Mouse (Mus musculus): Measurements from ENCODE around the gene Amotl1.
"Not testable (repeated sequence)": the region's sequence is repeated elsewhere in the genome, so short reads cannot be mapped to it uniquely, and the experiment has no call there.

Gene Amotl1

DNA sequence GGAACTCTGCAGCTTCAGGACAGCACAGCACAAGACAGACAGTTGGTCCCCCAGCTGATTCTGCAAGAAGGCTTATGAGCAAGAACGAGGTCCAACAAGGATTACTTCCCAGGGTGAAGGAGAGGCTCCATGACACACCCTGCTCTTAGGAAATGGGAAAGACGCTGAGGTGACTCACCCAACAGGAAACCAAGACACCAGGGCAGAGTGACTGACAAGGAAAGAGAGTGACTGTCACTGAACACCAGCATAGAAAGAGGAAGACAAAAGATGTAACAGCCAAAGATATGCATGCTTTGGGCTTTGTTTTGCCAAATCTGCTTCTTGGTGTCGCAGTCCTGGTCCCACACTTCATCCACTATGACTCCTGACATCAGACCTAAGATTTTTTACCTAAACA lies 40.5 kb downstream of the Amotl1 start:
- no peak for DNase-seq (ENCODE audit: low spot score)

DNA sequence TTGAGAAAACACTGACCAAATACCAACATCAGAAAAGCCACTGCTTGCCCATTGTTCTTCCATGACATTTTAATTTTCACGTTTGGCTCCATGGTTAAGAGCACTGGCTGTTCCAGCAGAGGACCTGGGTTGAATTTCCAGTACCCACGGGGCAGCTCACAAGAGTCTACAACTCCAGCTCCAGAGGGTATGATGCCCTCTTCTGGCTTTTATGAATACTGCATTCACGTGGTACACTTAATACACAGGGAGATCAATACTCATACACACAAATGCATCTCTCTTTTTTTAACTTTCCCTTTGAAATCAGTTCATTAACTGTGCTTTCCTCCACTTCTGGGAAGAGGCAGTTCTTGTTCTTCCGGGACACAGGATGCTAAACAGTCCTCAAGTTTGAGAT lies 41.4 kb downstream of the Amotl1 start:
- DNase-seq (ENCODE audit: low spot score) = no peak

GRCm38 (mm10) chr9:14599799-14600198 lies 45.1 kb downstream of the Amotl1 start:
- no peak for DNase-seq (ENCODE audit: low spot score)

DNA sequence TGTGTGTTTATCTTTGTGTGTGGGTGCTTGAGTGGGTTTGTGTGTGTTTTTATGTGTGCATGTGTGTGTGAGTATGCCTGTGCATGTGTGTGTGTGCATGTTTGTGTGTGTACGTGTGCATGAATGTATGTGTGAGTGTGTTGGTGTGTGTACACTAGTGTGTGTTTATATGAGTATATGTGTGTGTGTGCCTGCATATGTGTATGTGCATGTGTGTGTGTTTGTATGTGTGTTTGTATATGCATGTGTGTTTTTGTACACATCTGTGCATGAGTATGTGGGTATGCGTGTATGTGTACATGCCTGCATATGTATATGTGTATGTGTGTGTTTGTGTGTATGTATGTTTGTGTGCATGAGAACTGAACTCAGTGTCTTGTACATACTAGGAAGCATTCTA lies 46.7 kb downstream of the Amotl1 start:
- no peak for DNase-seq (ENCODE audit: low spot score)

GRCm38 (mm10) chr9:14597429-14597828 lies 47.4 kb downstream of the Amotl1 start:
- no peak for DNase-seq (ENCODE audit: low spot score)

GRCm38 (mm10) chr9:14596858-14597257 lies 48.0 kb downstream of the Amotl1 start:
- no peak for DNase-seq (ENCODE audit: low spot score)

DNA sequence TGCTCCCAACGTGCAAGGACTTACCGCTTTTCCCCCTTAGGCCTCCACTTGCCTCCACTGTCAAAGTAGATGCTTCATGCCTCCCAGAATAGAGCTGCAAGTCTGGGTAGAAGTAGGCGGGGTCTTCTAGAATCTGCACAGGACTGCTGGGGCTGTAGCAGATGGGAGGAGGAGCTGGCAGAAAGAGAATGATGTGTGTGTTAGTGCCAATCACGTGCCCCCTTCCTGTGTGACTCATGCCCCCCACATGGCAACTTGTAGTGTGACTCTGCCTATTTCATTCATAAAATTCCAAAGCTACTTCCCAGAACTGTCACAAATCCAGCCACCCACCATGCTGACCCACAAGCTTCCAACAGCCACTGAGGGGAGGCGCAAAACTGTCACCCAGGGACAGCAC lies 48.4 kb downstream of the Amotl1 start:
- DNase-seq (ENCODE audit: low spot score) = no peak

- DNase-seq (ENCODE audit: low spot score) = no peak
Observed at GRCm38 (mm10) chr9:14595893-14596292, 49.0 kb downstream of the Amotl1 start.

DNA sequence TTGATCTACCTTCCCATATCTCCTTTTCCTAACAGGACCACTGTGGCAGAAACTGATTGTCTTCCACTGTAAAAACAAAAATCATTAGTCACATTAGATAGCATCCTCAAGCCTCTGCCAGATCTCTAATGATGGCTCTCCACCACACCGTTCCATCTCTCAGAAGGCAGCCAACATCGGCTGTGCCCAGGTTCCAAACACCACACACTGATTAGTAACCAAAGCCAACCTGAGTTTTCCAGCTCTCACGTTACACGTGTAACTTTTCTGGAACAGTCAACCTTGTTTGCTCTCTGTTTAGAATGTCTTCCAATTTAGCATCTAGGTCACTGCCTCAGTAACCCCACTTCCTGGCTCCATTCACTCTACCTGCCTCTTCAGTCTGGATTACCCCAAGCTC lies 51.0 kb downstream of the Amotl1 start:
- DNase-seq (ENCODE audit: low spot score) = no peak

- no peak for DNase-seq (ENCODE audit: low spot score)
Observed at GRCm38 (mm10) chr9:14590666-14591065, 54.2 kb downstream of the Amotl1 start.

- no peak for DNase-seq (ENCODE audit: low spot score)
Observed at GRCm38 (mm10) chr9:14588690-14589089, 56.2 kb downstream of the Amotl1 start.

GRCm38 (mm10) chr9:14585702-14586101 lies 59.2 kb downstream of the Amotl1 start:
- DNase-seq (ENCODE audit: low spot score) = no peak

GRCm38 (mm10) chr9:14578960-14579359 lies 65.9 kb downstream of the Amotl1 start:
- no peak for DNase-seq (ENCODE audit: low spot score)

DNA sequence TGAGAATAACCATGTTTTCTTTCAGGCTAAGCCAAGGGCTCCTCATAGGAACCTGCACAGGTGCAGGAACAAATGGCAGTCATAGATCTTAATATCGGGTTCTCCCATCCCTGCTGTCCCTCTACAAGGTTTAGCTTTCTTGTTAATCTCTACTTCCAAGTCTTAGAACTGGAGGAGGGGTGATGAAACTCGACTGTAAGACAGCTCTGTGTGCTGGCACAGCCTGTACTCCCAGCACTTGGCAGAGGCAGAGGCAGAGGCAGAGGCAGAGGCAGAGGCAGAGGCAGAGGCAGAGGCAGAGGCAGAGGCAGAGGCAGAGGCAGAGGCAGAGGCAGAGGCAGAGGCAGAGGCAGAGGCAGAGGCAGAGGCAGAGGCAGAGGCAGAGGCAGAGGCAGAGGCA lies 68.5 kb downstream of the Amotl1 start:
- DNase-seq (ENCODE audit: low spot score) = not testable (repeated sequence)

DNA sequence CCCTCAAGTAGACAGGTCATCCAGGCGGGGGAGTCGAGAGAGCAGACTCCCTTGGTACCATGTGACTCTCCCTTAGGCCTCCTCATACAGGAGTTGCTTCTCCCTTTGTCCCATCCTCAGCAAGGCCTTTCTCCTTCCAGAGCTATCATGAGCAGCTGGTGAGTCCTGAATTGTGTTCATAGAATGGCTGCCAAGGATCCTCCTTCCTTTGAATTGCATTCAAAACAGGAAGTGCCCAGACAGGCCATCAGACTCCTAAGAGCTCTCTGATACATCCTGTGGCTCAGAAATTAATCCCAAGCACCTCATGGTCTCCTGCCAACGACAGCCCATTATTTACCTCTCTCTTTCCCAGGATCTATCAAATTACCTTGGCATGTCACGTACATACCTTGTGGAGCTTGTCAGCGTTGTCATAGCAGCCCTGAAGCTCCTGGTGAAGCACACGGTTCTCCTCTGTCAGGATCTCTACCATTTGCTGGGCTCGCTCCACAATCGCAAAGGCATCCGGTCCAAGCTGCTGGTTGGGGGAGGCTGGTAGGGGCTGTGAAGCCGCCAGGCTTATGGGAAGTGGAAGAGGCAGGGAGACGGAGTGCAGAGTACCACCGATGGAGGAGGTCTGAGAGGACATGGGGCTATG lies 70.0 kb downstream of the Amotl1 start:
- DNase-seq (ENCODE audit: low spot score) = no peak

DNA sequence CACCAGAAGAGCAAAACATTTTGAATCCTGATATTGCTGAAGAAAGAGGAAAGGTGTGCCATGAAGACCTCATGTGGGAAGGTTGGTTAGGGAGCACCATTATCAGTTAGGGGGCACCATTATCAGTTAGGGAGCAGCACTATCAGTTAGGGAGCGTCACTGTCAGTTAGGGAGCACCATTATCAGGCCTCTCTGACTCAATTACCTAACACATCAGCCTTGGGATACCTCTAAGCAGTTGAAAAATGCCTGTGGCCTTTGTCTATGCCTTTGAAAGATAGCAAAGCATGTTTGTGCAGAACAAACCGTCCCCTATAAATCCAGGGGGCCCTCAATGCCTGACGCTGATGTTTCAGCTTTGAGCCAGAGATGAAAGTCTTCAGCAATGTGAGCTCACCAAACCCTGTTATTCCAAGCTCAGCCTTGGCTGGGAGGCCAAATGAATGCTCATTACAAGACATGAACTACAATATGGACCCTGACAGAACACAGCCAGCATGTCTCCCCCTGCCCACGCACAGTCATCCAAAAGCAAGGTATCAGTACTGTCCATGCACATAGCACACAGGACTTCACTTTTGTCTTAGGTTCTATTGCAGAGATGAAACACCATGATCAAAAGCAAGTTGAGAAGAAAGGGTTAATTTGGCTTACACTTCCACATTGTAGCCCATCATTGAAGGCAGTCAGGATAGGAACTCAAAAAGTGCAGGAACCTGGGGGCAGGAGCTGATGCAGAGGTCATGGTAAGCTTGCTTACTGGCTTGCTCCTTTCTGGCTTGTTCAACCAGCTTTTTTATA lies 75.5 kb downstream of the Amotl1 start:
- no peak for DNase-seq (ENCODE audit: low spot score)

DNA sequence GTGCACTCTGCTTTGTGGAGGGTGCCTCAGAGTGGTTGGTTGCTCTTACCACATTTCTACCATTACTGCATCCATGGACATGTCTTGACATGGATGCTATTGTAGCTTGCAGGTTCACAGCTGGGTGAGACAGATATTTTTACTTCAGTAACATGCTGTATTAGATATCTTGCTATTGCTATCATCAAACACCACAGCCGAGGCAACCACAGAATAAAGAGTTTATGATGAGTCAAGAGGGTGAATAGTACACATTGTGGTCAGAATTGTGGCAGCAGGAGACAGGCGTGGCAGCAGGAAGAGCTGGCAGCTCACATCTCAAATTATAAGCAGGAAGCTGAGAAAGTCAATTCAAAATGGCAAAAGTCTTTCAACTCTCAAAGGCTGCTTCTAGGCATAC lies 76.4 kb downstream of the Amotl1 start:
- DNase-seq (ENCODE audit: low spot score) = no peak

DNA sequence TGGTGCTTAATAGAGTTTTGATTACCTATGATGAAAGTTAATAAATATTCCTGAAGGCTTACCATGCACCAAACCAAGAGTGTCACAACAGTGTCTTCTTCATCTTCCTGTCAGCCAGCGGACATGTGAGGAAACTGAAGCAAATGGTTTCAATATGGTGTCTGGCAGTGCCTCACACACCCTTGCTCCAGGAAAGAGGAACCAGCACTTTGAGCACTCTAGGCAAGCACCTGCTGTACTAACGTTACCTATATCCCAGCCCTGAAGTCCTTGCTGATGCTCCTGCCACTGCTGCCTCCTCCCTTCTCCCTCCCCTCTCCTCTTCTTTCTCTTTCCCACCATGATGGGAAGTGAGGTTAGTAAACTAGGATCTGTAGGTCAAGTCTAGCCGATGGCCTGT lies 80.4 kb downstream of the Amotl1 start:
- DNase-seq (ENCODE audit: low spot score) = no peak

- DNase-seq (ENCODE audit: low spot score) = no peak
Observed at GRCm38 (mm10) chr9:14563351-14563750, 81.5 kb downstream of the Amotl1 start.

DNA sequence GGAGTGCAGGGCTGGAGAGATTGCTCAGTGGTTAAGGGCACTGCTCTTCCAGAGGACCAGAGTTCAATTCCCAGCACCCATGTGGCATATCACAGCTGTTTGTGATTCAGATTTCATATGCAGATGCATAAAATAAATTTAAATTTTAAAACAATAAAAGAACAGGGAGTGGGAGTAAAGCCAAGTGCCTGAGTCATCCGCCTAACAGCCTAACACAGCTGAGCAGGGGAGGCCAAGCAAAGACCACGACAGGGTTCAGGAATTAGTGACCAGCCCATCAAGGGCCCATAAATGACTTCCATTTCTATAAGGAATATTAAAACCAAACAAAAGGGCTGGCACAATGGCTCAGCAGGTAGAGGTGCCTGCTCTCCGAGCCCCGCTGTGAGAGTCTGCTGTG lies 84.3 kb downstream of the Amotl1 start:
- no peak for DNase-seq (ENCODE audit: low spot score)

GRCm38 (mm10) chr9:14559996-14560395 lies 84.9 kb downstream of the Amotl1 start:
- no peak for DNase-seq (ENCODE audit: low spot score)

DNA sequence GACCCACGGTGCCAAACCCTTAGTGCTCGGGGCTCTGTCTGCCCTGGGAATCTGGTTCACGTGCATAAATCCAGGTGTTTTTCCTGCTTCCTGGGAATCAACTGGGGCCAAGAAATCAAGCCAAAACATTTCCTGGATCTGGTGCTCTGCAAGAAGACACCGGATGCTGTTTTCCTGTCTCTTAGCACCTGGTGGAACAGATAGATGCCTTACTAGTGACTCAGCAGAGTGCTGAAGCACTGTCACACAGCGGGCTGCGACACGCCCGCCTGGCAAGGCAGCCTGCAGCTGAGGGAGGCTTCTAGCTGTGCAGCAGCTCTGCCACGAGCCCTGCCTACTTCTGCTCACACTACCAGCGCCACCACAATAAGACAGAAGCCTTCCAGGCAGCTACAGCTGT lies 85.4 kb downstream of the Amotl1 start:
- DNase-seq (ENCODE audit: low spot score) = no peak

DNA sequence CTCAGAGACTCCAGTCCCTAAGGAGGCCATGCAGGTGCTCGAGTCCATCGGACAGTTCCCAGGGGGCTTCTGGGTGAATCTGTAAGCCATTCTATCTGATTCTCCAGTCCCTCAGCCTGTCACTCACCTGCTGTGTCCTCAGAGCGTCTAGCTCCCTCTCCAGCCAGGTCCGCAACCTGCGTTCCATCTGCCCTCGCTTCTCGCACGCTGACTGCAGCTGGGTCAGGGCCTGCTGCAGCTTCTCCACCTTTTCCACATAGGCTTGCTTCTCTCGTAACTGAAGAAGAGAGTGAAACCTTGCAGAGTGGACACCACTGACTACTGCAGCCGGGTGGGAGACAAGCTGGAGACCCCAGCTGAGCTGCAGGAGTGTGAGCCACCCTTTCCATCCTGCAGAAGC lies 86.5 kb downstream of the Amotl1 start:
- no peak for DNase-seq (ENCODE audit: low spot score)

- no peak for DNase-seq (ENCODE audit: low spot score)
Observed at GRCm38 (mm10) chr9:14548366-14548761, 96.5 kb downstream of the Amotl1 start.
